Mouse (Mus musculus): ENCODE results near the gene Ackr4.

The Ackr4 gene

DNA sequence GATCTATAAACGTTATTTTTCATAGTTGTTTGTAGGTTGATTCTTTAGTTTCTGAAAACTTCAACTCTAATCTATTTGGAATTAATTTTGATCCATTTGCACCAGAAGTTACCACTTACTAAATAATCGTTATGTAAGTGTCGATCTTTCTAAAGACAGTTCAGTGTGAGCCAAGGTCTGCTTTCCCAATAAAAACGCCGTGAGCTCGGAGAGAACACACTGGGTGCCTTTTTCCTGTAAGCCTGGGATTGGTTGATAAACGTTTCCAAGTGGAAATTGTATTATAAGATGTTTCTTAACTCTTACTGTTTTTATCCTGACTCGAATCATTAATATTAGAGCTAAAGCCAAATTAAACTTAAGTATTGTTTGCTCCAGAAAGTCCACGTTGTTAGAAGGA lies 19.8 kb downstream of the Ackr4 start:
- DNase-seq (ENCODE audit: low read depth, low spot score), result no peak

DNA sequence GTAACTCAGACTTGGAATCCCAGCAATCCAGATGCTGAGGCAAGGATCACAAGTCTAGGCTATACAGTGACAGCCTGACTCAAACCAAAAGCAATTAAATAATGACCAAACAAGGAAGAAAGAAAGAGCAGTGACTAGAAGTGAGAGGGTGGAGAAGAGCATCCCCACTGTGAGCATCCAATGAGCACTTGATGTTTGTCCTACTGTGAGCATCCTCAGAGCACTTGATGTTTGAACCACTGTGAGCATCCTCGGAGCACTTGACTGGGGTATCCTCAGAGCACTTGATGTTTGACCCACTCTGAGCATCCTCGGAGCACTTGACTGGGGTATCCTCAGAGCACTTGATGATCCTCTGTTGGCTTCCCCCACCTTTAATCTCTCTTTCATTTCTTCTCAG lies 21.7 kb downstream of the Ackr4 start:
- DNase-seq (ENCODE audit: low read depth, low spot score), result no peak

DNA sequence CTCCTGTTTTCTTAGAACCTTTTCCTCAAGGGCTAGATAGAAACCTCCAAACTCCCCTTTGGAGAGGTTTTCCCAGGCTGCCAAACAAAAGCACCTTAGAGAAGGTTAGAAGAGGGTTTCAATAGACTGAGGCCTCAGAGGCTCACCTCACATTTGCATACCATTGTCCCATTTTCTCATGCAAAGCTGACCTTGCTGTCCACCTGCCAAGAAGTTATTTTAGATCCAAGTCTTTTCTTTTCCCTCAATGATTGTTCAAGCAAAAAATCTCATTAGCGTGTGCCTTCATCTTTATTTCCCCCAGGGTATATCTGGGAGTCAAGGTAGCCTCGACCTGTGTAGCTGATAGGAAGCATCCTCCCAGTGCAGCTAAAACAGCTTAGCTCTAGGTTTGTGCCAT lies 23.8 kb downstream of the Ackr4 start:
- no peak for DNase-seq (ENCODE audit: low read depth, low spot score)

DNA sequence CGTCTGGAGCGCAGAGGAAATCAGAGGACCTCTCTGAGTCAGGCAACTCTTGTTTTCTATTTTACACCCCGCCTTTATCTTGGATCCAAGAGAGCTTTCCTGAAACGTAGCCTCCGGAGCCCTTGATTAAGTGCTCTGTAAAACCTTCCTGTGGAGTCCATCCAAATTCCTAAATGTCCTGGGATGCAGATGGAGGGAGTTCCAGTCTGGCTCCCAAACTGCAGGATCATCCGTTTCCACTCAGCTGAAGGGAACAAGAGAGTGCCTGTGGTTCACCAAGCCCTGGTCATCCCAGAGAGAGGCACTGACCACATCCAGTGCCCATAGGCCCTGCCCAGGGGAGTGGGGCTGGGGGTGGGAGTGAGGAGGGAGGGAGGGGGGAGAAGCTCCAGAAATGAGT lies 24.4 kb downstream of the Ackr4 start:
- no peak for DNase-seq (ENCODE audit: low read depth, low spot score)

DNA sequence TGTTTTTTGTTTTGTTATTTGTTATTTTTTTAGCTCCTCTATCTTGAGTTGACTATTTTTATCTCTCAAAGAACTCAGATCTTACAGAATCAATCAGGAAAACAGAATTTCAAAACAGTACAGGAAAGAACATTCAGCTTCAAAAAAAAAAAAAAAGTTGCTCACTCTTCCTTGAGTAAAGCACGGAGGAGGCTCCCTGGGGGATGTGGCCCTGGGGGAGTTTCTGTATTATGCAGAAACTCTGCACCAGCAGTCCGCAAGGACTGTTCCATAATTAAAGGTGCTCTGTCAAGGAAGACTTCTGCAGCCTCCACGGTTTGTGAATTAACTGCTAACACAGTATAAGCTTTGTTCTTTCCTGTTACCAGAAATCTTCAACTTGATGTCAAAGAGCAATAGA lies 25.3 kb downstream of the Ackr4 start:
- DNase-seq (ENCODE audit: low read depth, low spot score), result no peak

DNA sequence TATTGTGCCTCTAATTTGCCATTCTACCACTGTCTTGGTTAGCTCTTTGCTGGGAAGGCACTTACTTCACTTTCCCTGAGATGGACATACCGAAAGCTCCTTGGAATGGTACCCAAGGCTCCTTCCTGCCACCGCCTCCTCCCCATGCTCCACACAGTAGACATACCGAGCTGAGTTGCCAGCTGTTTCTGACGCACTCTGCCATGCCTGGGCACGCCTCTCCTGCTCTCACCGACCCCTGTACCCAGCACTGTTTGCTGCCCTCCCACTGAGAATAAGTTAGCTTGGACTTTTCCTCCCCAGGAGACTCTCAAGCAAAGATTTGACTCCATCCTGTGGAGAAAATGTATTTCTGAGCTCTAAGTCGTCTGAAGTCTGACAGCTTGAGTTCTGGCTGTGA lies 25.9 kb downstream of the Ackr4 start:
- no peak for DNase-seq (ENCODE audit: low read depth, low spot score)

DNA sequence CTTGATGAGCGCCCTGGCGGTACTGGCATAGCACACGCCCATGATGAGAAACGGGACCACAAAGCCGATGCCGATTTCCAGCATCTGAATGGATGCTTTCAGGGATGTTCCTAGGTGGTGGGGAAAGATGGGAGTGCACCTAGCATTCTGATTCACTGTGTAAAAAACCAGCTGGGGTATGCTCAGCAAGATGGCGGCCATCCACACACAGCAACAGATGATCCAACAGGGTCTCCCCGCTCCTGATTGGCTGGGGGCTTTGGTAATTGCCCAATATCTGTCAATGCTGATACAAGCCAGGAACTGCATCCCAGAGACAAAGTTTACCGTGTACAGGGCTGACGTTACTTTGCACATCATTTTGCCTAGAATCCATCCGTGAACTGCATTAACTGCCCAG lies 27.7 kb downstream of the Ackr4 start:
- peak; percentile 6 for DNase-seq (ENCODE audit: low read depth, low spot score)

DNA sequence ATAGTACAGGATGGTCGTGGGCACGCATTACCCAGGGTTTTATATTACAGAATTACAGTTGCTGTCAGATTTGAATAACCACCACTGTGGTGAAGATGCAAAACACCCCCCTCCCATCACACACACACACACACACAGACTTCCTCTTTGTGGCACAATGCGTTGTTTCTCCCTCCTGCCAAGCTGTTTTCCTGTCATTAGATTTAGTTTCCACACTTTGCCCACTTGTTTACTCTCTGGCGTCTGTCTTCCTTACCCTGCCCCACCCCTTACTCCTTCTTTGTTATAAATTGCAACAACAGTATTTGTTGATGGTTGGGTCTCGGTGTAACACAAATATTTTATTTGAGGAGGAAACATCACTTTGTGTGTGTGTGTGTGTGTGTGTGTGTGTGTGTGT lies 28.5 kb downstream of the Ackr4 start:
- DNase-seq (ENCODE audit: low read depth, low spot score), result no peak

DNA sequence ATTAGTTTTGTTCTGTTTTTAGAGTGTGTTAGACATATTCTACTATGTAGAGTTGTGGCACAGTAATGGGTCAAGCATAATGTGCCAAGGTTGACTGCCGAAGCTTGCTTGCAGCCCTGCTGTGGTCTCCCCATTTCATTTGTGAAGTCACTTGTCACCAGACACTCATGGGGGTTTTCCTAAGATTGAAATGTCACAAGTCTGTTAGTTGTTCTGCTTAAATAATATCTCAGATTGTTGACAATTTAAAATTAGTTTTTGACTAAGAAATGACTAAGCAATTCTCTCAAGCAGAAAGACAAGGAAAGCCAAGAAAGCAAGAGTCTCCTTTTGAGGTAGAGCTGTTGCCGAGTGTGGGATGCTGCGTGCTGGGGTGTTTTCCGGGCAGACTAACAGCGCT lies 33.8 kb downstream of the Ackr4 start:
- DNase-seq (ENCODE audit: low read depth, low spot score), result no peak

DNA sequence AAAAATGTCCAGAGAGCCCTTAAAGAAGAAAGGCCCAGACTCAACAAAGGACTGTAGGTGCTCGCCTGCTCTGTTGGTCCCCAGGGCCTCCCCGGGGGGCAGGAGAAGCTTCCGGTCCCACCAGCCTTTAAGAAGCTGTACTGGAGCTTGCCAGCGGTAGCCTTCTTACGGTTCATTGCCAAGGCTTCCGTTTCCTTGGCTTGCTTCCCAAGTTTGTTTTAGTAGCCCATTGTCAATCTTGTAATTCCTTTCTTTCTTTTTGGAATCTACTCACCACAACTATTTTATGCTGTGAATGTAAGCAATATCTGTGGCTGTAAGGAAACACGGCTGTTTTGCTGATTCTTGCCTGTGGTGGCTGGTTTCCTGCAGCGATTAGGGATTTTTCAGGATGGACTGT lies 38.2 kb downstream of the Ackr4 start:
- DNase-seq (ENCODE audit: low read depth, low spot score), result no peak

DNA sequence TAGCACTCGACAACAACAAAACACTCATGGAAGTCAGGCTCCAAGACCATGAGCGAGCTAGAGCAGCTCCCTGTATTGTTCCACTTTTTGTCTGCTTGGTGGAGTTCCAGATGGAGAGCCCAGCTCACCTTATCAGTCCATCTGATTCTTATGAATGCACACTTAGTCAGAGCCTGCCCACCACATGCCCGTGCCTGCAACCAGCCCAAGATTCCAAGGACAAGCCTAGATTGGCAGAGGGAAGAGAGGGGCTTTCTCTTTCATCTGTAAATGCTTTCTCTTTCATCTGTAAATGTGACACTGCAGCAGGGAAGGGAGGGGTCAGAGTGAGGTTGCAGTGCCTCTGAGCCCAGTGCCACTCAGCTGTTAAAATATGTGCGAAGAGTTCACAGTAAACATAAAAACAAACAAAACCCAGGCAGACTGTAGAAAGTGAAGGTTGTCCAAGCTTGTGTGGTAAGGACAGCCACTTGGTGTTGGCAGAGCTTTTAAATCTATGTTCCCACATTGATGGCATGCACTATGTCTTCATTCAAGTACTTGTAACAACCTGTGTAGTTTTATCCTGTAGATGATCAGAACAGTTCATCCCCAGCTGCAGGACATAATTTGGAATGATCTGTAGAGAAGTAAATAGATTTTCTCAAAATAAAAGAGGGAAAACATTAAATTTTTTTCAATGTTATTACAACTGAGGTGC lies 40.9 kb downstream of the Ackr4 start:
- DNase-seq (ENCODE audit: low read depth, low spot score), result no peak

DNA sequence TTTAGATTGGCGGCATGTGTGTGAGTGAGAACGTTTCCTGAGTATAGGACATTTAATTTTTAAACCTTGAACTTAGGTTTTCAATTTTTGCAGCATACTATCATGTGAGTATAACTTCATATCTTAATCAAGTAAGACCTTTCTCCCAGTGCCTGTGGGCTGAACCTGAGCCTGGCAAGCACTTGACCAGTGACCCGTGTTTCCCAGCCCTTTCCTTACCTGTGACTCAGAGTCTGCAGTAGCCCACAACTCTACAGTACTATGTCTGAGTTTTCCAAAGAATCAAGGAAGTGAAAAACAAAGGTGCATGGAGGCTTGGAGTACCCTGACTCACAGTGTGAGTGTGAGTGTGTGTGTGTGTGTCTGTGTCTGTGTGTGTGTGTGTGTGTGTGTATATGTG lies 46.7 kb downstream of the Ackr4 start:
- no peak for DNase-seq (ENCODE audit: low read depth, low spot score)

DNA sequence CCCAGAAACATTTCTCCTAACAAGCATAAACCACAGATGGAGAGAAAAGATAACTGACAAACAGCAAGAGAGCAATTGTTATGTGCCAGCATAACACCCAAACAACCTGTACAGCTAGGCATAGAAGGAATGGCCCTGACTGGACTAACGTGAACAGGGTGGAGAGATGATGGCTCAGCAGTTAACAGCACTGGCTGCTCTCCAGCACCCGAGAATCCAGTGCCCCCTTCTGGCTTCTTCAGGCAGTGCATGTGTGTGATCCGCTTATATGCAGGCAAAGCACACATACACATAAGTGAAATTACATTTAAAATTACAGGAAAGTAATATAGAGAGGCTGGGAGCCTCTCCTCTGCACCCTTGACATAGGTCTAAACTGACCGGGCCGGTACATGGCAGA lies 47.4 kb downstream of the Ackr4 start:
- peak; percentile 69 for DNase-seq (ENCODE audit: low read depth, low spot score)

DNA sequence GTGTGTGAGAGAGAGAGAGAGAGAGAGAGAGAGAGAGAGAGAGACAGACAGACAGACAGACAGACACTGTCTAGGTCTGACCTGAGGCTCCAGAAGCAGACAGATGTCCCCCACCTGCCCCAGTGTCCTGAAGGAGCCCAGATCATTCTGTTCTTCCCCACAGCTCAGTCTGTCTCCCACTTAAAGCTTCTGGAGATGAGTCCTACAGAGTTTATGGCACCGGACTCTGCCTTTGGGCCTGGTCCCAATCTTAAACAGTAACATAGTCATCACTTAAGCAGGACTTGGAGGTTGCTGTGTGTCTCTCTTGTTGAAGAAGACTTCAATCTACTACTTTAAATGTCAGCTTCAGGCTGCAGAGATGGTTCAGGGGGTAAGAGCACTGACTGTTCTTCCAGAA lies 48.0 kb downstream of the Ackr4 start:
- no peak for DNase-seq (ENCODE audit: low read depth, low spot score)

DNA sequence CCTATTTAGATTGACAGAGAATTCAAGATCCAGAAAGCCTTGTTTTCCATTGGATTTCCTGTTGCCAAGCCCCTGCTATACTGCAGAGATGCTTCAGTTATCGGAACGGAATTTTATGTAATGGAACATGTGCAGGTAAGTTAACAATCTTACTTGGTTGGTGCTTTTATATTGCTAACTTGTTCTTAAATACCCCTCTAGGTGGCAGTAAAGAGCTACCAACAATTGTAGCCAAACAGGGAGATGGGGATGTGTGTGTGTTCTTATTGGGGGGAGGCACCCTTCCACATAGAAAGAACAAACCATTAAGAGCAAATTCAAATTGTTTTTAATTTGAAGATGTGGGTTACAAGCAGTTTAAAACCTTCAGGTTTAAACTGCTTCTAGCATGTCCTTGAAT lies 50.9 kb downstream of the Ackr4 start:
- DNase-seq (ENCODE audit: low read depth, low spot score), result peak; percentile 48

DNA sequence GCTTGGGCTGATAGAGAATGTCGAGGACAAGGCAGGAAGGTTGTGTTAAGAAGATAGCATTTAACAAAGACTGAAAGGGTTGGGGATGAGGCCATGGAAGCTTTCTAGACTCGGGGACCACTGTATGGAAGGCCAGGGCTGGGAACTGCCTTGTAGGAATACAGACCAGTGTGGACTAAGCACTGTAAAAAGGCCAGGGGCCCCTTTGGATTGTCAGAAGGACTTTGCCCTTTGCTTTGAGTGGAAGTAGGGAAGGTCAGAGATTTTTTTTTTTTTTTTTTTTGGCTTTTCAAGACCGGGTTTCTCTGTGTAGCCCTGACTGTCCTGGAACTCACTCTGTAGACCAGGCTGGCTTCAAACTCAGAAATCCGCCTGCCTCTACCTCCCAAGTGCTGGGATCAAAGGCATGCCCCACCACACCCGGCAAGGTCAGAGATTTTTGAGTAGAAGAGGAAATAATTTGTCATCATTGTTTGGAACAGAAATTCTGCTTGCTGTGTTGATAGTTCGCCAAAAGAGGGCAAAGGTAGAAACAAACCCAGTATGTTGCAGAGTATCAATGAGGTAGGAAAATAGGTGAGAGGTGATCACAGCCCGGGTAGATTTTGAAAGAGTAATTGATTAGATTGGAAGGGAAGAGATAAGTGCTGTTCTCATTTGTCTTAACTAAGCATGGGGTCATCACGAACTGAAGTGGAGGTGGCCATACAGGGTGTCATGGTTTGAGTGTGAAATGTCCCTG lies 55.7 kb downstream of the Ackr4 start:
- no peak for DNase-seq (ENCODE audit: low read depth, low spot score)

DNA sequence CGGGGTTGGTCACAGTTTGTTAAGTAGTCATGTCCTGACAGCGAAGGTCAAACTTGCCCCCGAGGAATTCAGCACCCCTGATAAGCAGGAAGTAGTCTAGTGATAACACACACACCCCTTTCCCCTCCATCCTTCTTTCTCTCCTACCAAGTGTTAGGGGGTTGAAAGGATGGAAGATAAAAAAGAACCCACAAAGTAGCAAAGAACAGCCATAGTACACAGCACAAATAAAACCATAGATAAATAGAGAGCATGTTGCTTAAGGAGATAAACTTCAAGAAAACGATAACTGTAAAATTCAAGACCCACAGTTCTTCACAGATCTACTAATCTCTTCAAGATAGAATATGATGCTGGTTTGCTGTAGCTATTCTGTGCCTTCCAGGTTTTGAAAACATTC lies 56.5 kb downstream of the Ackr4 start:
- no peak for DNase-seq (ENCODE audit: low read depth, low spot score)

DNA sequence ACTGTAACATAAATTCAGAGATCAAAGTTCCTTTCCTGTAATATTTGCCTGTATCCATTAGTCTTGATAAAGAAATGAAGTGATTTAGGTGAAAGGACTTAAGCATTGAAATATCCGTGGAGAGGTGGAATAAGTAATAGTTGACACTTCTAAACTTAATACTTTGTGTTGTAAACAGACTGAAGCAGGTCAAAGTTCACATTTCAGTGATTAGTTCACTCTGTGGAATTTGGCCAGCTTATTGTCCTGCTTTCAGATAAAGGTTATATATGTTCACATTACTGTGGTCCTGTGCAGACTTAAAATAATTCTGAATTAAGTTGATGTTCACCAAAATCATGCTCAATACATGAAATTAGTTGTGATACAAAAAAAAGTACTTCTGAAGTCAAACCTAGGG lies 62.2 kb downstream of the Ackr4 start:
- DNase-seq (ENCODE audit: low read depth, low spot score), result no peak

DNA sequence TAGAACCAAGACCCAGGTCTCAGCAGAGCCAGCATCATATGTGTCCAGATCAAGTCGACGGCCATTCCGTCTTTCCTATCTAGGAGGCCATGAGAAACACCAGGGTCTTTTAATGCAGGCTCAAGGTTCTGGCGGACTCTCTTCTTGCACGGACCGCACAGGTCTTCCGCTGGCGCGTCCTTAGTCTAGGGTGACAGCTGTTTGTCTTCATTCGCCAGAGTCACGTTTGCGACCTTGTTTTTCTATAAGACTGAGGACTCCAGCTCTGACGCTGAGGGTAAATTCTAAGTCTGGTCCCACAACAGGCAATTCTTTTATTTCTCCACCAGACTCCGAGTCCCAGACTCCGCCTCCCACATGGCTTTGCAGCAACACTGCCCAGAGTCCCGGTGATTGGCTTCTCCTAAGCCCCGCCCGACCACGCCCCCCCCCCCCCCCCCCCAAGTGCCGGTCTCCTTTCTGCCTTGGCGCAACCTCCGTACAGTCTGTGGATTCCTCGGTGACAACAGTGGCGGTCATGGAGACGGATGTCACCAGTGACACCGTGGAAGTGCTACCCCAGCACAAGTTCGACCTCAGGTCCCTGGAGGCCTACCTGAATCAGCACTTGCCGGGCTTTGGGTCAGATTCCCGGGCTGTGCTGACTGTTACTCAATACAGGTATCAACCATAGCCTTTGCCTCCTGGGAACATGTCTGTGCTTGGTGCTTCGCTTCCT lies 63.3 kb downstream of the Ackr4 start, which contains the start of gene Acad11:
Gene Acad11 (plus strand): TSS at position 134 of the 718 bp plus-strand sequence.
- DNase-seq (ENCODE audit: low read depth, low spot score), result peak; percentile 91

DNA sequence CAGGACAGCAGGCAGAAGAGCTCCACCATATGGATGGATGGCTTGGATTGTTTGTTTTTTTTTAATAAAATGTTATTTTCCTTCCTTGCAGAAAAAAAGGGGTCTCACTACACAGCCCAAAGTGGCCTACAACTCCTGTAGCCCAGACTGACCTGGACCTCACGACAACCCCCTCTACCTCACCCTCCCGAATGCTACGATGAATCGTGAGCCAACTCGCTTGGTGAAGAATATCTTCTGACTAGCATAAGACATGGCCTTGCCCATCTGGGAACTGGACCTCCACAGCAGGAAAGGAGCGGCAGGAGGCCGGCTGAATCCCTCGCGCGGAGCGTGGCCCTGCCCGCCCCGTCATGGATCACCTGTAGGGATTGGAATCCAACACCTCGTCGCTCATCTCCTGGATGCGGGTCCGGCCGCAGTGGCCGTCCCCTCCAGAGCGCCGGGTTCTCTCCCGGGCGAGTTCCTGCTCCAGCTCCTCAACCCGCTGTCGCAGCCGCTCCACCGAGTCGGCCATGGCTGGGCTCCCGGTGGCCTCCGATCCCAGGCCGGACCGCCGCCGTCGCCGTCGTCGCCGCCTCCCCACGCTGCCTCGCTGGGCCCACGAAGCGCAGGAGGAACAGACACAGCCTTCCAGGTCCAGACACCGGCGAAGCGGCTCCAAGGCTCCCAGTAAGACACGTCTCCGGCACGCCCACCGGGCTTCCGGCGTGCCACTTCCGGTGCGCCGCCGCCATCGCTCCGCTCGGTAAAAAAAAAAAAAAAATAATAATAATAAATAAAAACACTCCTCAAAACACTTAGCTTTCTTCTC lies 64.1 kb downstream of the Ackr4 start, which contains the start of gene Uba5:
Gene Uba5 (minus strand): TSS at position 705 of the 814 bp plus-strand sequence.
- peak; percentile 87 for DNase-seq (ENCODE audit: low read depth, low spot score)

DNA sequence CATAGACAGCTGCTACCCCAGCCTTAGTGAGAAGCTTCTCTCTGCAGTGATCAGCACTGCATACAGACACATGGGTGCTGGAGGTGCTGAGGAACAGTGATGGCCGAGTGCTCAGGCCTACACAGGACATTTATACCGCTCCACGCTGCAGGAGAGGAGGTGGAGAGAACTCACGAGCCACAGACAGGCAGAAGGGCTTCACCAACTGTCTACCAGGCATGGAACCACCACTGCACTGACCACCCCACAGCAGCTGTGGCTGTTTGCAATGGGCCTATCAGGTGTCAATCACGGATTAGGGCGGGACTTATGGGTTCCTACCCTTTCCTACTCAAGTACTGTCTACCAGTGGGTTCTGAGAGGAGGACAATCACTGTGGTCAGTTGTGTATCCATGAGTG lies 75.7 kb downstream of the Ackr4 start:
- no peak for DNase-seq (ENCODE audit: low read depth, low spot score)

DNA sequence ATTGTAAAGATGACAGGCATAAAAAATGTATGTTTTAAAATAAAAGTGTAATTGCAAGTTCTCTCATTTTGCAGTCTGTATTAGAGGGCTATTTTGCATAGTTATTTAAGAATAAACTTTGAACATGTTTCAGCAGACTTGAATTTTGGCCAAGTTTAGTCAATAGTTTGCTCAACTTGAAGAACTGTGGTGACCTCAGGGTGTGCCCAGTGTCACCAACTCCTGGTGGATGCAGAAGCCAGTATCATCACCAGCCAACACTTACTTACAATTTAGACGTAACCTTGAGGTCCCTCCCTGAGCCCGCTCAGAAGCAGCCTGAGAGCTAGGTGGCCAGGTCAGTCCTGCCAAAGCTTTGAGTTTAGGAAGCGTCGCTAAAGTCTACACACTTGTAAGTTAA lies 83.1 kb downstream of the Ackr4 start:
- DNase-seq (ENCODE audit: low read depth, low spot score), result no peak

All from CD4-positive, CD25-positive, alpha-beta regulatory T cell, adult 2 months (primary cell).